ENCODE assay signal across 20 mouse cellular contexts in genomic region chr19:26978640-26979007, GRCm38 (mm10).
DNase-seq lines count a peak whose midpoint lies in the region; ATAC-seq lines count a peak whose summit lies in the region.
"Had no signal": no experiment of that assay in that cellular context is flagged by ENCODE, and none has a peak within 500 bp of the region (broad histone marks: within the 10 kb centered on the region; RNA-seq: fewer than 3 reads in every experiment).

No protein-coding gene starts in this region.

- whole genome bisulfite sequencing in neural tube, embryonic 12.5 days: 40% methylated on average over 3 of the region's 3 CpGs
- 35% methylated on average over 3 of the region's 3 CpGs for WGBS in hindbrain, embryonic 14.5 days
- WGBS in midbrain, embryonic 12.5 days: 40% methylated on average over 3 of the region's 3 CpGs
- WGBS in neural tube, embryonic 14.5 days: 44% methylated on average over 3 of the region's 3 CpGs

- H3K4me2 ChIP-seq in neural tube, embryonic 12.5 days (replicated peaks): no peak overlapping the region
- H3K4me2 ChIP-seq in hindbrain, embryonic 14.5 days (replicated peaks): no peak overlapping the region
- H3K4me2 ChIP-seq in midbrain, embryonic 12.5 days (replicated peaks): no peak overlapping the region; the same call in 1 of the 2 replicates
- H3K4me2 ChIP-seq in neural tube, embryonic 14.5 days (ENCODE audit: low read depth, low read length): no peak overlapping the region
- H3K4me2 ChIP-seq: embryonic facial prominence, embryonic 15.5 days; limb, embryonic 12.5 days; liver, embryonic 12.5 days had no signal

- no peaks in the 10 kb centered on the region for H3K9me3 ChIP-seq in neural tube, embryonic 12.5 days
- no peaks in the 10 kb centered on the region for H3K9me3 ChIP-seq in hindbrain, embryonic 14.5 days (ENCODE audit: control insufficient read depth, low read length)
- no peaks in the 10 kb centered on the region for H3K9me3 ChIP-seq in midbrain, embryonic 12.5 days
- no peaks in the 10 kb centered on the region for H3K9me3 ChIP-seq in neural tube, embryonic 14.5 days (ENCODE audit: control insufficient read depth, low read length)
- H3K9me3 ChIP-seq: embryonic facial prominence, embryonic 15.5 days; limb, embryonic 12.5 days; liver, embryonic 12.5 days had no signal

- H3K36me3 ChIP-seq in neural tube, embryonic 12.5 days: no peaks in the 10 kb centered on the region
- H3K36me3 ChIP-seq in hindbrain, embryonic 14.5 days (replicated peaks; ENCODE audit: control insufficient read depth, insufficient read depth): no peaks in the 10 kb centered on the region
- H3K36me3 ChIP-seq in midbrain, embryonic 12.5 days: no peaks in the 10 kb centered on the region
- H3K36me3 ChIP-seq in neural tube, embryonic 14.5 days (ENCODE audit: control insufficient read depth, insufficient read depth, low read length): no peaks in the 10 kb centered on the region
- H3K36me3 ChIP-seq: embryonic facial prominence, embryonic 15.5 days; limb, embryonic 12.5 days; liver, embryonic 12.5 days had no signal

- H3K9ac ChIP-seq in neural tube, embryonic 12.5 days: no peak overlapping the region
- 0 out of 2 replicates have a peak overlapping the region, but pooled peaks have one; percentile 29 for H3K9ac ChIP-seq in hindbrain, embryonic 14.5 days
- H3K9ac ChIP-seq in midbrain, embryonic 12.5 days (replicated peaks): no peak overlapping the region
- no peak overlapping the region for H3K9ac ChIP-seq in neural tube, embryonic 14.5 days (replicated peaks; ENCODE audit: low read depth, low read length)
- H3K9ac ChIP-seq: embryonic facial prominence, embryonic 15.5 days; limb, embryonic 12.5 days; liver, embryonic 12.5 days had no signal

- H3K27me3 ChIP-seq in neural tube, embryonic 12.5 days (replicated peaks): no peaks in the 10 kb centered on the region
- no peaks in the 10 kb centered on the region for H3K27me3 ChIP-seq in hindbrain, embryonic 14.5 days (ENCODE audit: control insufficient read depth, insufficient read depth, low read length)
- no peaks in the 10 kb centered on the region for H3K27me3 ChIP-seq in midbrain, embryonic 12.5 days
- no peaks in the 10 kb centered on the region for H3K27me3 ChIP-seq in neural tube, embryonic 14.5 days (ENCODE audit: control insufficient read depth, insufficient read depth, low read length)
- H3K27me3 ChIP-seq: embryonic facial prominence, embryonic 15.5 days; liver, embryonic 12.5 days; megakaryocyte, embryonic 14.5 days had no signal

- H3K27ac ChIP-seq in neural tube, embryonic 12.5 days: peak overlapping the region; percentile 63; the same call in 1 of the 2 replicates
- peak overlapping the region; percentile 51; the same call in 1 of the 2 replicates for H3K27ac ChIP-seq in hindbrain, embryonic 14.5 days
- H3K27ac ChIP-seq in midbrain, embryonic 12.5 days (replicated peaks): peak overlapping the region; percentile 83
- H3K27ac ChIP-seq in neural tube, embryonic 14.5 days (ENCODE audit: low read depth, low read length): peak overlapping the region; percentile 30
- H3K27ac ChIP-seq: embryonic facial prominence, embryonic 15.5 days; limb, embryonic 12.5 days; liver, embryonic 12.5 days had no signal

- peak; percentile 22; the same call in 1 of the 2 replicates for ATAC-seq in neural tube, embryonic 12.5 days (ENCODE audit: low FRiP score, low read depth)
- ATAC-seq in hindbrain, embryonic 14.5 days (ENCODE audit: low FRiP score): 0 out of 2 replicates have a peak, but pooled peaks have one; percentile 35
- ATAC-seq in midbrain, embryonic 12.5 days (ENCODE audit: low FRiP score, low read depth): peak; percentile 50; the same call in 1 of the 2 replicates
- peak; percentile 18; the same call in 1 of the 2 replicates for ATAC-seq in neural tube, embryonic 14.5 days (ENCODE audit: low read depth)
- ATAC-seq: inflammation-experienced regulatory T-cells, adult 6 months; liver, embryonic 12.5 days had no signal

- no peak overlapping the region for H3K4me3 ChIP-seq in neural tube, embryonic 12.5 days
- no peak overlapping the region for H3K4me3 ChIP-seq in hindbrain, embryonic 14.5 days (replicated peaks; ENCODE audit: low read length)
- no peak overlapping the region for H3K4me3 ChIP-seq in midbrain, embryonic 12.5 days
- H3K4me3 ChIP-seq in neural tube, embryonic 14.5 days (ENCODE audit: low read depth, low read length): no peak overlapping the region
- H3K4me3 ChIP-seq: embryonic facial prominence, embryonic 15.5 days; limb, embryonic 12.5 days; liver, embryonic 12.5 days; megakaryocyte, embryonic 14.5 days had no signal

- H3K4me1 ChIP-seq in neural tube, embryonic 12.5 days: peaks cover 21% of the 10 kb centered on the region
- peaks cover 14% of the 10 kb centered on the region for H3K4me1 ChIP-seq in hindbrain, embryonic 14.5 days (replicated peaks; ENCODE audit: control insufficient read depth, insufficient read depth, low read length)
- peaks cover 23% of the 10 kb centered on the region for H3K4me1 ChIP-seq in midbrain, embryonic 12.5 days
- H3K4me1 ChIP-seq in neural tube, embryonic 14.5 days (ENCODE audit: control insufficient read depth, insufficient read depth, low read length): peaks cover 16% of the 10 kb centered on the region
- H3K4me1 ChIP-seq: embryonic facial prominence, embryonic 15.5 days; liver, embryonic 12.5 days had no signal

- DNase-seq in neural tube, embryonic 10.5 days (ENCODE audit: extremely low spot score, low spot score): no peak
- DNase-seq in hindbrain, embryonic 14.5 days (ENCODE audit: low spot score): no peak
- no peak for DNase-seq in urinary bladder, postnatal 36 days (ENCODE audit: low spot score in 2 of 2)
- DNase-seq in adipocyte (ENCODE audit: low spot score): no peak
- no peak for DNase-seq in embryo, embryonic 11 days
- DNase-seq: adrenal gland, postnatal 14 days; gastrocnemius, postnatal 36 days; layer of hippocampus, postnatal 36 days; lung, adult 18-20 months; lung, postnatal 10 days; right cerebral cortex, postnatal 25 days; spleen, adult 18-20 months had no signal

Comparison
In these comparisons a context has a peak if more than half of its experiments do, and no peak if none do; other contexts are left out.
1. H3K27ac ChIP-seq: peak in every context shown above with its lines; median percentile 83 in midbrain, embryonic 12.5 days; 63 in neural tube, embryonic 12.5 days; 51 in hindbrain, embryonic 14.5 days; 30 in neural tube, embryonic 14.5 days.